In genomic region chr1:191396897-191397849, GRCm38 (mm10) we compare ENCODE assay signal across 8 mouse cellular contexts. TPM values are rescaled to one million over a fixed set of nuclear protein-coding genes. Genes with fewer than 3 reads are reported as not detected.
DNase-seq lines count a peak whose midpoint lies in the region; ATAC-seq and TF ChIP-seq lines count a peak whose summit lies in the region.

No protein-coding gene starts in this region.

- H3K9me3 ChIP-seq in forebrain, embryonic 10.5 days: no peaks in the 10 kb centered on the region
- H3K9me3 ChIP-seq in heart, embryonic 15.5 days (replicated peaks): no peaks in the 10 kb centered on the region
- H3K9me3 ChIP-seq in liver, embryonic 14.5 days (ENCODE audit: control insufficient read depth, low read length): no peaks in the 10 kb centered on the region
- H3K9me3 ChIP-seq in neural tube, embryonic 11.5 days (ENCODE audit: control insufficient read depth, low read length): no peaks in the 10 kb centered on the region
- no peaks in the 10 kb centered on the region for H3K9me3 ChIP-seq in stomach, postnatal 0 days (ENCODE audit: control insufficient read depth, low read length)

- H3K27me3 ChIP-seq in forebrain, embryonic 10.5 days (ENCODE audit: poor library complexity, severe bottlenecking): peaks cover 8% of the 10 kb centered on the region
- H3K27me3 ChIP-seq in heart, embryonic 15.5 days: no peaks in the 10 kb centered on the region
- H3K27me3 ChIP-seq in liver, embryonic 14.5 days (ENCODE audit: control insufficient read depth, insufficient read depth, low read length): no peaks in the 10 kb centered on the region
- 0 out of 2 replicates have a peak, but pooled peaks cover 2% of the 10 kb centered on the region for H3K27me3 ChIP-seq in neural tube, embryonic 11.5 days (ENCODE audit: control insufficient read depth, insufficient read depth, low read length)
- no peaks in the 10 kb centered on the region for H3K27me3 ChIP-seq in stomach, postnatal 0 days (ENCODE audit: control insufficient read depth, insufficient read depth, low read length)

- peak; percentile 98 for ATAC-seq in heart, embryonic 15.5 days (replicated peaks; ENCODE audit: insufficient number of reproducible peaks, insufficient read depth, low FRiP score, low read depth)
- ATAC-seq in liver, embryonic 14.5 days (ENCODE audit: insufficient read depth): peak; percentile 93
- ATAC-seq in neural tube, embryonic 11.5 days (ENCODE audit: insufficient read depth, low FRiP score, low TSS enrichment): peak; percentile 98
- ATAC-seq in stomach, postnatal 0 days (ENCODE audit: low FRiP score, low TSS enrichment): peak; percentile 98

- H3K4me1 ChIP-seq in forebrain, embryonic 10.5 days: peaks cover 30% of the 10 kb centered on the region
- peaks cover 15% of the 10 kb centered on the region; the same call in 1 of the 2 replicates for H3K4me1 ChIP-seq in heart, embryonic 15.5 days (replicated peaks)
- H3K4me1 ChIP-seq in liver, embryonic 14.5 days (replicated peaks; ENCODE audit: control insufficient read depth in 2 of 2, insufficient read depth in 2 of 2, low read length in 1 of 2): peaks cover 4 to 6% of the 10 kb centered on the region in 2 experiments; a peak in 2 of 4 replicates
- H3K4me1 ChIP-seq in neural tube, embryonic 11.5 days (ENCODE audit: control insufficient read depth, insufficient read depth, low read length): peaks cover 3% of the 10 kb centered on the region; the same call in 1 of the 2 replicates
- peaks cover 4% of the 10 kb centered on the region for H3K4me1 ChIP-seq in stomach, postnatal 0 days (replicated peaks; ENCODE audit: control insufficient read depth, insufficient read depth)

- H3K4me2 ChIP-seq in heart, embryonic 15.5 days: peak overlapping the region; percentile 69
- peak overlapping the region; percentile 75 for H3K4me2 ChIP-seq in liver, embryonic 14.5 days (ENCODE audit: low read depth)
- peak overlapping the region; percentile 76 for H3K4me2 ChIP-seq in neural tube, embryonic 11.5 days (ENCODE audit: low read depth)
- H3K4me2 ChIP-seq in stomach, postnatal 0 days (replicated peaks; ENCODE audit: low read depth): peak overlapping the region; percentile 75

- peak overlapping the region; percentile 96 for H3K9ac ChIP-seq in heart, embryonic 15.5 days
- H3K9ac ChIP-seq in liver, embryonic 14.5 days (replicated peaks): peak overlapping the region; percentile 89
- peak overlapping the region; percentile 68 for H3K9ac ChIP-seq in neural tube, embryonic 11.5 days (ENCODE audit: low read length)
- H3K9ac ChIP-seq in stomach, postnatal 0 days (ENCODE audit: low read length): peak overlapping the region; percentile 91

- TF ChIP-seq CTCF in liver, embryonic 14.5 days (IDR thresholded peaks at IDR 0.05; ENCODE audit: low read depth): no peak
- TF ChIP-seq CTCF in stomach, postnatal 0 days (IDR thresholded peaks at IDR 0.05; ENCODE audit: low read depth): no peak

- no peak for TF ChIP-seq EP300 in liver, embryonic 14.5 days (IDR thresholded peaks at IDR 0.05; ENCODE audit: low read depth)
- TF ChIP-seq EP300 in stomach, postnatal 0 days (optimal IDR thresholded peaks at IDR 0.05): no peak

- H3K27ac ChIP-seq in forebrain, embryonic 10.5 days: peak overlapping the region; percentile 94
- H3K27ac ChIP-seq in heart, embryonic 15.5 days: peak overlapping the region; percentile 99
- H3K27ac ChIP-seq in liver, embryonic 14.5 days: peak overlapping the region; percentile 83
- peak overlapping the region; percentile 78 for H3K27ac ChIP-seq in neural tube, embryonic 11.5 days (ENCODE audit: low read depth, low read length)
- peak overlapping the region; percentile 98 for H3K27ac ChIP-seq in stomach, postnatal 0 days (replicated peaks)

- no peaks in the 10 kb centered on the region for H3K36me3 ChIP-seq in forebrain, embryonic 10.5 days (replicated peaks)
- no peaks in the 10 kb centered on the region for H3K36me3 ChIP-seq in heart, embryonic 15.5 days
- H3K36me3 ChIP-seq in liver, embryonic 14.5 days (replicated peaks; ENCODE audit: control insufficient read depth, insufficient read depth, low read depth): no peaks in the 10 kb centered on the region
- H3K36me3 ChIP-seq in neural tube, embryonic 11.5 days (ENCODE audit: control insufficient read depth, insufficient read depth, low read length): no peaks in the 10 kb centered on the region
- H3K36me3 ChIP-seq in stomach, postnatal 0 days (ENCODE audit: control insufficient read depth, insufficient read depth, low read length): no peaks in the 10 kb centered on the region

- under 1% methylated on average over 82 of the region's 82 CpGs for WGBS in forebrain, embryonic 10.5 days
- under 1% methylated on average over 82 of the region's 82 CpGs for WGBS in heart, embryonic 15.5 days
- WGBS in liver, embryonic 14.5 days (ENCODE audit: insufficient replicate concordance): under 1% methylated on average over 81 of the region's 82 CpGs
- under 1% methylated on average over 81 of the region's 82 CpGs for WGBS in neural tube, embryonic 11.5 days
- WGBS in stomach, postnatal 0 days: under 1% methylated on average over 71 of the region's 82 CpGs

- peak; percentile 99 for DNase-seq in CD8-positive naive resting alpha-beta T cell, adult 2 months (ENCODE audit: low read depth in 2 of 2, low spot score in 2 of 2)
- DNase-seq in c-Kit-positive CD71-negative TER-119-negative erythroid progenitor cells, embryonic 14.5 days (ENCODE audit: low read depth): peak; percentile 99
- peak; percentile 99 for DNase-seq in forebrain, embryonic 10.5 days (ENCODE audit: extremely low spot score, low spot score)
- DNase-seq in kidney, postnatal 25 days: peak; percentile 100
- DNase-seq in liver, embryonic 14.5 days (ENCODE audit: low read depth in 3 of 3, low spot score in 3 of 3): peak; percentile 99
- peak; percentile 99 for DNase-seq in neural tube, embryonic 11.5 days (ENCODE audit: low spot score)
- DNase-seq in stomach, postnatal 0 days (ENCODE audit: low spot score): peak; percentile 100

- H3K4me3 ChIP-seq in forebrain, embryonic 10.5 days: peak overlapping the region; percentile 76
- peak overlapping the region; percentile 96 for H3K4me3 ChIP-seq in heart, embryonic 15.5 days
- H3K4me3 ChIP-seq in liver, embryonic 14.5 days (ENCODE audit: insufficient read depth in 1 of 2, low read depth in 2 of 2, low read length in 2 of 2): peak overlapping the region; percentile 90 to 99
- H3K4me3 ChIP-seq in neural tube, embryonic 11.5 days (ENCODE audit: low read depth, low read length): peak overlapping the region; percentile 51
- peak overlapping the region; percentile 82 for H3K4me3 ChIP-seq in stomach, postnatal 0 days (ENCODE audit: low read depth, low read length)

RNA-seq across cellular contexts. Expression of gene Ppp2r5a, which starts 5.9 kb away (rescaled TPM):
- 9.1 and 9.5 TPM in 2 replicates for polyA plus RNA-seq in forebrain, embryonic 10.5 days (2016; fragmentation: Nextera tagmentation; extraction: Ambion mirVana)
- 31.1 and 36.4 TPM in 2 replicates for polyA plus RNA-seq in heart, embryonic 15.5 days (2015; fragmentation: Nextera tagmentation; extraction: Ambion mirVana)
- polyA plus RNA-seq in liver, embryonic 14.5 days (2012; rRNA removed): 16.4 and 23.8 TPM in 2 replicates
- 21.0 and 23.8 TPM in 2 replicates for polyA plus RNA-seq in liver, embryonic 14.5 days (2014; fragmentation: Nextera tagmentation; extraction: Ambion mirVana)
- polyA plus RNA-seq in neural tube, embryonic 11.5 days (2014; fragmentation: Nextera tagmentation; extraction: Ambion mirVana): 18.1 and 22.6 TPM in 2 replicates
- polyA plus RNA-seq in stomach, postnatal 0 days (2015; fragmentation: Nextera tagmentation; extraction: Ambion mirVana): 28.4 and 32.9 TPM in 2 replicates

Comparison
In these comparisons a context has a peak if more than half of its experiments do, and no peak if none do; other contexts are left out.
1. Peak in every context shown above with its lines: DNase-seq, ATAC-seq, H3K4me3 ChIP-seq and H3K27ac ChIP-seq.